Mouse (Mus musculus) CD4-positive, CD25-positive, alpha-beta regulatory T cell (primary cell): Measurements from ENCODE around the gene Gm8797. TPM values are rescaled to one million over a fixed set of nuclear protein-coding genes. Genes with fewer than 3 reads are reported as not detected.

Source experiments
- polyA plus RNA-seq: library from polyadenylated mRNA; unstranded; fragments of 100-300 nt; shearing (Covaris generic); gene quantifications from one replicate; pipeline ENCODE4 v1.2.1, GENCODE M21; 2017

The Gm8797 gene
- 14.6 TPM for polyA plus RNA-seq

GRCm38 (mm10) chr3:5750506-5750905 is at the start of gene Gm8797:
Gene Gm8797 (plus strand): TSS chr3:5750806.

